In the genomic region with DNA sequence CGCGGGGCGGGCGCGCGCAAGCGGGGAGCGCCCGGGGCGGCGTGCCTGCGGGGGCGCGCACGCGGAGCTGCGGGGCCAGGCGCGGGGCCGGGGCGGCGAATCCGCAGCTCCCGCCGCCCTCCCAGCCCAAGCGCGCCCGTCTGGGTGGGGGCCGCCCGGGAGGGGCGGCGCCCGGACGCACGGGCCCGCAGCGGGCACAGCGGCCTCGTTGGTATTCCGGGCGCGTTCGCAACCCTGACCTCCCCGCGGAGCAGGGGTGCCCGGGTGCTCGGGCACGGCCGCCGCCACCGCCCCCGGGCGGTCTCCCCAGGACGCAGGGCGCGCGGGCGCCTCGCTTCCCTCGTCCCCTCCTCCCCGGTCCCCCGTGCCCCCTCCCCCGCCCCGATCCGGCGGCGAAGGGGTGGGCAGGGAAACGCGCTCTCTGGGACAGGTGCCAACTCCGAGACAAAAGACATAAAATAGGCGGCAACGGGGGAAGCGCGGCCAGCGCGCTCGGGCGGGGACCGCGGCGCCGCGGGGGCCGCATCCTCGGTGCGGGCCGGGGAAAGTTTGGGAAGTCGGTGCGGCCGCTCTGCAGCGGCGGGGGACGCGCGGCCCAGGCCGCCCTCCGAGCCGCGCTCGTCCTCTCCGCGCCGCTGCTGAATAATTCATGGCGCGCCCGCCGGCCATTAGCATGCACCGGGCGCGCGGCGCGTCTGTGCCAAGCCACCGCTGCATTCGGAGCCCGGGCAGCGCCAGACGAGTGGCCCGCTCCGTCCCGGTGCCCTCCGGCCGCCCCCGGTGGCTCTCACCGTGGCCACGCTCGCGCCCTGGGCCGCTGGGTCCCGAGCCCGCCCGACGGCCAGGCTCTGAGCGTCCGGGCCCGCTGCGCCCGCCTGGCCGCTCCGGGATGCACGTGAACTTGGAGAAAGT, we compare ENCODE assay signal across 7 mouse cellular contexts.
DNase-seq lines count a peak whose midpoint lies in the region; ATAC-seq lines count a peak whose summit lies in the region.

No protein-coding gene starts in this region.

- intact Hi-C loops in gastrocnemius, postnatal 36 days (cut with DNase I) = loop anchor here (5.0 kb wide), 1 partner anchor 36 kb away; no protein-coding TSS in a partner anchor
- intact Hi-C loops in left cerebral cortex, postnatal 4 days (cut with DNase I) = no loop called here

- peak; percentile 73 for ATAC-seq in intestine, embryonic 16.5 days
- ATAC-seq in midbrain, embryonic 11.5 days (ENCODE audit: low FRiP score) = peak; percentile 79

- DNase-seq in adrenal gland, adult 2 months = peak; percentile 97
- DNase-seq in cerebellum, postnatal 14 days = peak; percentile 94 to 95
- peak; percentile 87 to 88 for DNase-seq in gastrocnemius, postnatal 36 days
- peak; percentile 96 for DNase-seq in left cerebral cortex, postnatal 4 days
- no peak for DNase-seq in midbrain, embryonic 11.5 days (ENCODE audit: low spot score, missing footprints)
- DNase-seq in spleen, postnatal 36 days (ENCODE audit: low spot score in 2 of 2) = peak; percentile 34 to 48

- peaks cover 33% of the 10 kb centered on the region for H3K27me3 ChIP-seq in intestine, embryonic 16.5 days (replicated peaks; ENCODE audit: control insufficient read depth, insufficient read depth, low read length)
- H3K27me3 ChIP-seq in midbrain, embryonic 11.5 days (ENCODE audit: control insufficient read depth, insufficient read depth, low read length) = peaks cover 95% of the 10 kb centered on the region

- H3K36me3 ChIP-seq in intestine, embryonic 16.5 days (ENCODE audit: control insufficient read depth, insufficient read depth, low read length) = no peaks in the 10 kb centered on the region
- H3K36me3 ChIP-seq in midbrain, embryonic 11.5 days (ENCODE audit: control insufficient read depth, insufficient read depth, low read length) = no peaks in the 10 kb centered on the region

- peak overlapping the region; percentile 96 for H3K27ac ChIP-seq in intestine, embryonic 16.5 days (ENCODE audit: low read length)
- H3K27ac ChIP-seq in midbrain, embryonic 11.5 days (ENCODE audit: low read depth, low read length) = no peak overlapping the region

- peak overlapping the region; percentile 92 for H3K9ac ChIP-seq in intestine, embryonic 16.5 days (ENCODE audit: low read depth, low read length)
- H3K9ac ChIP-seq in midbrain, embryonic 11.5 days (ENCODE audit: low read length) = peak overlapping the region; percentile 67

- no peaks in the 10 kb centered on the region for H3K9me3 ChIP-seq in intestine, embryonic 16.5 days (ENCODE audit: control insufficient read depth, low read length)
- no peaks in the 10 kb centered on the region for H3K9me3 ChIP-seq in midbrain, embryonic 11.5 days (ENCODE audit: control insufficient read depth, low read length)

- H3K4me3 ChIP-seq in intestine, embryonic 16.5 days (ENCODE audit: low read length) = peak overlapping the region; percentile 79
- H3K4me3 ChIP-seq in midbrain, embryonic 11.5 days (ENCODE audit: low read depth, low read length) = peak overlapping the region; percentile 57

- peak overlapping the region; percentile 78 for H3K4me2 ChIP-seq in intestine, embryonic 16.5 days (ENCODE audit: low read depth, low read length)
- H3K4me2 ChIP-seq in midbrain, embryonic 11.5 days = peak overlapping the region; percentile 89

- H3K4me1 ChIP-seq in intestine, embryonic 16.5 days (ENCODE audit: control insufficient read depth, insufficient read depth, low read length) = peaks cover 17% of the 10 kb centered on the region
- H3K4me1 ChIP-seq in midbrain, embryonic 11.5 days (ENCODE audit: control insufficient read depth, insufficient read depth, low read length) = peaks cover 13% of the 10 kb centered on the region

- under 1% methylated on average over 118 of the region's 141 CpGs for WGBS in intestine, embryonic 16.5 days
- WGBS in midbrain, embryonic 11.5 days = under 1% methylated on average over 115 of the region's 141 CpGs
